Mouse (Mus musculus): ENCODE measurements around the gene Armh3. TPM values are rescaled to one million over a fixed set of nuclear protein-coding genes. Genes with fewer than 3 reads are reported as not detected.
"Not testable (repeated sequence)": the region's sequence is repeated elsewhere in the genome, so short reads cannot be mapped to it uniquely, and the experiment has no call there.

Gene Armh3
- total RNA-seq, 2 experiments from 2014 or later: 16.0 to 19.0 TPM

GRCm38 (mm10) chr19:45830679-45831078 lies 167.6 kb downstream of the Armh3 start:
- DNase-seq (ENCODE audit: low spot score in 2 of 2): no peak

GRCm38 (mm10) chr19:45827736-45828135 lies 170.6 kb downstream of the Armh3 start:
- DNase-seq (ENCODE audit: low spot score in 2 of 2): no peak

DNA sequence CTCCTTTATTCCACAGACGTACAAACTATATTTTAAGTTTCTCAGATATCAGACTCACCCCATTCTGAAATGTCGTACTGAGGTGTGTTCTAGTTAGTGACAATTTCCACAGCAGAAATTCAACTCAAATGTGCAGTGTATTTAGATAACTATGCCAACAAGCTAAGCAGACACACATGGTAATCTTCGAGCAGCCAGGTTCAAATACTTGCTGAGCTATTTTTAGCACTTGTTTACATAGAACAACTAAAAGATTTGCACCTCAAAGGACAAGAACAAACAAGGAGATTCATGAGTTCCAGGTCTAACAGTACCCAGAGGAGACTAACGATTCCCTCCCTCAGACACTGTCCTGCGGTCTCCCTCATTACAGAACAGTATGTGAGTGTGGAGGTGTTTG lies 171.2 kb downstream of the Armh3 start:
- no peak for DNase-seq (ENCODE audit: low spot score in 2 of 2)

DNA sequence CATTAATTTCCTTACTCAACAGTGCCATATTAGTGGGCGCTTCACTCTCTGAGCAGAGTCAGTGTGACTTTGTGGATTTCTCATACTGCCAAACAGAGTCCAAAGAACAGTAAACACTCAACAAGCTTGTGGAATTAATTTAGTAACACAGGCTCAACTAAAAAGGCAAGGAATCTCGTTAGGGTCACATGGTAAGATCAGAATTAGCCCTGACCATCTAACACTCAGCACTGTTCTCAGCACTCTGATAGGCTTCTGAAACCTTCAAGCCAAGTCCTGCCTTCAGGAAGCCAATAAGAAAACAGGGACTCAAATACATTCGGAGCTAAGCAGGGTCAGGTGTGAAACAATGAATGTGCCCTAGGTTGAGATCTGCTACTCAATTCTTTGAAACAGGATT lies 172.1 kb downstream of the Armh3 start:
- DNase-seq (ENCODE audit: low spot score in 2 of 2): no peak

- no peak for DNase-seq (ENCODE audit: low spot score in 2 of 2)
These were observed 176.5 kb downstream of the Armh3 start for GRCm38 (mm10) chr19:45821832-45822231.

DNA sequence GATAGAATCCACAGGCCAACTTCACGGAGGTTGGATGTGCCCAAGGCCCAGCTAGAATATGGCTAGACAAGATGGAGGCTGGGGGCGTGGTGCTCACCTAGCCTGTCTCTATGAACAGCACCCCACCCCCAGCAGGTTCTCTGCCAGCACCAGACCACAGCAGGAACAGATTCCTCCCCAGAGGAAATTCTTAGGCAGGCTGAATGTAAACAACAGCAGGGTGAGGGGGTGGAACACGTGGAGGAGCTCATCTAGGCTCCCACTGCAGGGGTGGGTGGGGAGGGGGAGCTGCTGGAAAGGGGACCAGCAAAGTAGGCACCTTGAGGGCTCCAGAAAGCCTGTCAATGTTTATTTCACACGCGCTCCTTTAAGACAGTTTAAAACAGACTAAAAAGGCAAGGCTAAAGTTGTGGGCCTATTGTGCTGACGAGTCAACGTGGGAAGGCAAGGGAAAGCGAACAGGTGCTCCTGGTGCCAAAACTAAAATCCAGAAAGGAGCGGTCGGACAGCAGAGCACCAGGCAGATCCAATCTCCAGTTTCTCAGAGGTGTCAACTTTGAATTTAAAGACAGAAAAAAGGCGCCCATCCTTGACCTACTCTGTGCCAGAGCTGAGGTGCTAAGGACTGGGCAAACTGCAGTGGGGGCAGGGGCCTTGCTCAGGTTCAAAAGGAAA lies 180.3 kb downstream of the Armh3 start:
- DNase-seq (ENCODE audit: low spot score in 2 of 2): no peak

DNA sequence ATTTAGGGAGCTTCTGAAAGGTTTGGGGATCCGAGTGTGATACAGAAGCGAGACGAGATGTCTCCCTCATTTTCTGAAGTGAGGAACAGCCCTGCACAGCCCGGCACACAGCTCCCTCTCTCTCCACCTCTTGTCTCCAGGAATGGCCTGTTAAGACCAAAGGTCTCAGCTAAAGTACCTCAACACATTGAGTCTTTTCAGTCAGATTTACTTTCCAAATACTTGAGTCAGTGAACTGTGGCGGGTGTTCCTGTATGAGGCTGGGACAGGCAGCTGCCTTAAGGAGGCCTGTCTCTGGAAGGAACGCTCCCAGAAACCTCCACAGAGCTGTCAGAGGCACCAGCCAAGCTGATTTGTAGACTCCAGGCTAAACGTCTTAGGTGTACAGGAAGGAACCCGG lies 181.6 kb downstream of the Armh3 start:
- DNase-seq (ENCODE audit: low spot score in 2 of 2): no peak

GRCm38 (mm10) chr19:45815831-45816405 lies 182.4 kb downstream of the Armh3 start, which contains the start of gene Kcnip2:
Gene Kcnip2, minus strand, starts transcription at chr19:45816061.
- peak in 1 of 2 experiments; percentile 23 for DNase-seq (ENCODE audit: low spot score in 2 of 2)

- no peak for DNase-seq (ENCODE audit: low spot score in 2 of 2)
These were observed 183.1 kb downstream of the Armh3 start for GRCm38 (mm10) chr19:45815170-45815569.

GRCm38 (mm10) chr19:45813801-45814200 lies 184.5 kb downstream of the Armh3 start:
- DNase-seq (ENCODE audit: low spot score in 2 of 2): no peak

GRCm38 (mm10) chr19:45813263-45813662 lies 185.0 kb downstream of the Armh3 start:
- DNase-seq (ENCODE audit: low spot score in 2 of 2): peak; percentile 54 to 78

- DNase-seq (ENCODE audit: low spot score in 2 of 2): no peak
These were observed 185.5 kb downstream of the Armh3 start for GRCm38 (mm10) chr19:45812673-45813252.

DNA sequence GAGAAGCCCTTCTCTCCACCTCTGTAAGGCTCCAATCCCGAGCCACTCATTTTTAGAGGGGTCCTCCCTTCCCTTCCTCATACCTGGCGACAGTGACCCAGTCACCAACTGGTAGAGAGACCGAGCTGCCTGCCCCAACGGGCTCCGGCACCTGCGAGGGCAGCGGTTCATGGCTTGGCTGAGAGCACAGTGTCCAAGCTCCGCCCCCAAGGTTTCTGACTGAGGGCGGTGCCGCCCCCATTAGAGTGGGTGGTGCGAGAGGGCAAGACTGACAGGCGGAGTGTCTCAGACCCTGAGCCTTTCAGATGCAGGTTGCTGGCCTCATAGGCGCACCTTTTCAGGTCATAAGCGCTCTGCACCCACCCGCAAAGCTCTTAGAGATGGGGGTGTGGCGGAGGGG lies 186.2 kb downstream of the Armh3 start:
- DNase-seq (ENCODE audit: low spot score in 2 of 2): peak in 1 of 2 experiments; percentile 28

DNA sequence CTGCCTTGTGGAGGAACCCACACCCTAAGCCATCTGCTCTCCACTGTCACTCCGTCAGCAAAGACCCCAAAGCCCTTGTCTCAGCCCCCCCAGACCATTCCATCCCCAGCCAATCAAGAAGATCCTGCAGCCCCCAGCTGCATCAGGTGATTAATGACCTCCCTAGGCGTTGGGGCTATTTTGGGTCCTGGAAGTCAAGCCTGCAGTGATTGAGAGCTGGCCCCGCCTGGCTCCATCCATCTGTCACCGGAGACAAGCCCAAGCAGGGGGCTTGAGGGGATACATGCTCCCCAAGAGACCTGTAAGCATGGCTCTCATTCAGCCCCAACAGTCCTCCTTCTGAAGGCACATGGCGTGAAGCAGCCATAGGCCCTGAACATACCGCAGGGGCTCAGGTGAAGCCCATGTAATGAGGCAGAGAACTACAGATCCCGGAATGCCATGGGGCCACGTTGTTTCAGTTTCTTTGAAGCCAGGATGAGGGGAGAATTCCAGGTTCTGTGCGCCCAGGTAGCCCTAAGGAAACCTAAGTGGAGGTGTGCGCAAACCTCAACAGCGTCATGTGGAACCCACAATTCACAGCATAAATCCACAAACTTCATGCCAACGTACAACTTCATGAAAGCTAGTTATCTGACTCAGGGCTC lies 187.1 kb downstream of the Armh3 start:
- no peak for DNase-seq (ENCODE audit: low spot score in 2 of 2)

DNA sequence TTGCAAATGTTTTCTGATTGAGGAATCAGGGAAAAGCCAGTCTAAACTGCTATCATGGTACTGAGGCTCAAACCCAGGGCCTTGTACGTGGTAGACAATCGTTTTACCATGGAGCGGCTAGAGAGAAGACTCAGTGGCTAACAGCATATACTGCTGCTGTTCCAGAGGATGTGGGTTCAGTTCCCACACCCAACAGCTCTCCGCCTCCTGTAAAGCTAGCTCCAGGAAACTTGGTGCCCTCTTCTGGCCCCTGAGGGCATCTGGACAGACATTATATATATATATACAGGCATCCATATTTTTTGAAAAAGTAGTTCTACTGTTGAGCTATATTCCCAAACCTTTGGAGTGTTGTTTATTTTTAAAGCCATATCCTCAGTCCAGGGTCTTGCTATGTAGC lies 190.6 kb downstream of the Armh3 start:
- DNase-seq (ENCODE audit: low spot score in 2 of 2): no peak

DNA sequence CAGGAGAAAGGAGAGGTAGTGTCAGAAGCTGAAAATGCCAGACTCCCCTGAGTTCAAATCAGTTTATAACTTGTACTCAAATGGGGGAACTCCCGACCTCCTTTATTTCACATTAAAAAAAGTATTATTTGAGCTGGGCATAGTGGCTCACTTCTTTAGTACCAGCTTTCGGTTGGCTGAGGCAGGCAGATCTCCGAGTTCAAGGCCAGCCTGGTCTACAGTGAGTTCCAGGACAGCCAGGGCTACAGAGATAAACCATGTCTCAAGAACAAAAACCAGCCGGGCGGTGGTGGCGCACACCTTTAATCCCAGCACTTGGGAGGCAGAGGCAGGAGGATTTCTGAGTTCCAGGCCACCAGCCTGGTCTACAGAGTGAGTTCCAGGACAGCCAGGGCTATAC lies 192.5 kb downstream of the Armh3 start:
- DNase-seq (ENCODE audit: low spot score in 2 of 2): not testable (repeated sequence)

GRCm38 (mm10) chr19:45804593-45805368 lies 193.5 kb downstream of the Armh3 start:
- DNase-seq (ENCODE audit: low spot score in 2 of 2): no peak

- no peak for DNase-seq (ENCODE audit: low spot score in 2 of 2)
These were observed 194.9 kb downstream of the Armh3 start for GRCm38 (mm10) chr19:45803408-45803807.

GRCm38 (mm10) chr19:45802702-45803101 lies 195.6 kb downstream of the Armh3 start:
- DNase-seq (ENCODE audit: low spot score in 2 of 2): no peak

DNA sequence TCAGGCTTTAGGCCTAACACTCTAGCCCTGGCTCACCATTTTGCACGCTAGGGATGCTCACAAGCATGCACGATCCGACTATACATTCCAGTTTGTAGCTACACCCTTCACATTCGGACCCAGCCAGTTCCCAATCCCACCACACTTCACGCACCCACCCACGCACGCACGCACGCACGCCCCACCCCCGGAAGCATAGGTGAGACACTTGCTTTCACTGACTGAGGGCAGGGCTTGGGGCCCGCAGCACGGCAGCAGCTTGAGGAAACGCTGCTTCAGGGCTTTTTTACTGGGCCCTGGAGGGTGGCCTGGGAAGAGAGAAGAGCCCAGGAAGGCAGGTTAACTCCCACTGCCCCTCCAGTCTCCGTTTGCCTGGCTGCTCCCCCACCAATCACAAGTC lies 201.4 kb downstream of the Armh3 start:
- no peak for DNase-seq (ENCODE audit: low spot score in 2 of 2)

DNA sequence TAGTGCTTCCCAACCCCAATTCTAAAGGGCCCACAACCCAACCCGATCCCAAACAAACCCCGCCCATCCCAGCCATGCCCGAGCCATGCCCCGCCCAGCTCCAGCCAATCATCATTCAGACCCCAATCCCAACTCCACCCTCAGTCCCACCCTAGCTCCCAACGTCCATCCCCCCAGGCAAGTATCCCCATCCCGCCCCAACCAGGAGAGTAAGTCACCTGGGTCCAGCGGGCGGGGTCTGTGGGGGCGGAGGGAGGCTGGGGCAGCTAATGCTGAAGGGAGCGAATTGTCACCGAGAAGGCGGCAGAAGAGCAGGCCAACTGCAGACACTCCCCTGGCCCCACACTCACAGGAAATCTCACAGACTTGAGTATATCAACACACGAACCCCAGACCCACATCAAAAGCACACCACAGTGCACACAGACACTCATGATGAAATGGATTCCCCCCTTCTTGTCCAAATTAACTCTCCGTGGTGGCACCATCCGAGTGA lies 202.2 kb downstream of the Armh3 start:
- DNase-seq (ENCODE audit: low spot score in 2 of 2): no peak
